Mouse (Mus musculus) erythroblast, embryonic 14.5 days (primary cell): ENCODE results near the gene Otogl. TPM values are rescaled to one million over a fixed set of nuclear protein-coding genes. Genes with fewer than 3 reads are reported as not detected.

ENCODE experiments used
- H3K27me3 ChIP-seq: 2 replicates; pipeline ENCODE4 v1.6.1; 2012; ENCODE audit warnings: inconsistent platforms; ENCODE audit not compliant: control insufficient read depth
- H3K36me3 ChIP-seq: 2 replicates; pipeline ENCODE4 v1.6.1; 2012; ENCODE audit warnings: mild to moderate bottlenecking, inconsistent platforms; ENCODE audit not compliant: control insufficient read depth
- H3K4me1 ChIP-seq: 2 replicates; pipeline ENCODE4 v1.6.1; 2012; ENCODE audit warnings: inconsistent platforms; ENCODE audit not compliant: control insufficient read depth
- H3K4me3 ChIP-seq: replicated peaks from 2 replicates; pipeline ENCODE3; 2012; ENCODE audit warnings: moderate library complexity, mild to moderate bottlenecking, inconsistent platforms
- H3K9me3 ChIP-seq: 2 replicates; pipeline ENCODE4 v1.6.1; 2012; ENCODE audit warnings: low read length, inconsistent platforms, mixed read lengths; ENCODE audit not compliant: control insufficient read depth
- GATA1 ChIP-seq: IDR thresholded peaks from 2 replicates; pipeline ENCODE4 v1.6.1; 2012; ENCODE audit warnings: low read length, inconsistent platforms, mixed read lengths
- TAL1 ChIP-seq: IDR thresholded peaks from 3 replicates; pipeline ENCODE4 v1.6.1; 2012; ENCODE audit warnings: low read length, inconsistent platforms, mixed read lengths
- polyA plus RNA-seq: library from polyadenylated mRNA; stranded (reverse); fragments of >175 nt; gene quantifications from 2 replicates; pipeline ENCODE4 v1.2.3, GENCODE M21; 2012

The Otogl gene
- not detected in 2 replicates for polyA plus RNA-seq

DNA sequence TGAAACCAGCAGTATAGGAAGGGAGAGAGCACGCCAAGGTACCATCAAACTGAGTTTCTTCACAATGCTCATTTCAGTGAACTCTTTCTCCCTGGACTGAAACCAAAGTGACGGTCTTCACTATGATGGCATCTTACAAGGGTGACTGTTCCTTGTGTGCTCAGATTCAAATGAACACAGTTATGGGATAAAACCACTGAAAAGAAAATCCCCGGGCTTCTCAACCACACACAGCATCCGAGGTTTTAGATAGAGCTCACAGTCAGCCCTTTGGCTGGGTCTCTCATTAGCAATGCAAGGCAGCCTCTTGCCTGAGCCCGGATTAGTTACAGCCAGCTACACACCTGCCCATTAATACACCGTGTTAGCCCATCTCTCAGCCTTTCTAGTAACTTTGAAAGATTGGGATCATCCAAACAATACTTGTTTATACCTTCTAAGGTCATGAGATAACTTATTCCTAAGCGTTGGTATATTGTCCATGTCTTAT is at the start of gene Otogl:
Gene Otogl, minus strand, starts transcription at position 51 of the 490 bp plus-strand sequence.
- TF ChIP-seq TAL1, result no peak
- TF ChIP-seq GATA1, result no peak
- no peaks in the 10 kb centered on the region for H3K27me3 ChIP-seq
- H3K9me3 ChIP-seq, result peaks cover 3% of the 10 kb centered on the region
- no peaks in the 10 kb centered on the region for H3K4me1 ChIP-seq
- H3K36me3 ChIP-seq, result no peaks in the 10 kb centered on the region
- no peak within 1 kb of the TSS for H3K4me3 ChIP-seq

- no peaks in the 10 kb centered on the region for H3K36me3 ChIP-seq
- TF ChIP-seq TAL1 (no peak), GATA1 (no peak)
- no peak overlapping the region for H3K4me3 ChIP-seq
- no peaks in the 10 kb centered on the region for H3K27me3 ChIP-seq
- H3K9me3 ChIP-seq, result no peaks in the 10 kb centered on the region
- peaks cover 2% of the 10 kb centered on the region; the same call in 1 of the 2 replicates for H3K4me1 ChIP-seq
These were observed 44.7 kb upstream of the Otogl start for GRCm38 (mm10) chr10:107956588-107956987.

DNA sequence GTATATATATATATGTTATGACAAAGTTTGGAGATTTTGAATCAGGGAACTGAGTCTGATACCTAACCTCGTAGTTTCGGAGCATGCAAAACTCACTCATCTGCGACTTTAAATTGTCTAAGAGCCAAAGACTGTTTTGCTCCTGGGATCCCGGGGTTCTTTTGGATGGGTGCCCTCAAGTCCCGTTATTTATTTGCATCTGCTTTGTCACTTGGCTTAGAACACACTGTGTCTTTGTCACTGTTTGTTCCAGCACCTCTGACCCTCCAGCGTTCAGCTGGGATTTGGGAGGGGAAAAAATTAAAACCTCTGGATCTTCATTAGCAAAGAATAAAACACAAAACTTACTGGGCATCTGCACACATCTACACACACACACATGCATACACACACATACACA is 42.5 kb upstream of the Otogl start:
- H3K27me3 ChIP-seq, result no peaks in the 10 kb centered on the region
- H3K9me3 ChIP-seq, result no peaks in the 10 kb centered on the region
- no peaks in the 10 kb centered on the region for H3K36me3 ChIP-seq
- H3K4me1 ChIP-seq, result peaks cover 2% of the 10 kb centered on the region; the same call in 1 of the 2 replicates
- H3K4me3 ChIP-seq, result no peak overlapping the region
- TF ChIP-seq GATA1 (no peak), TAL1 (no peak)

- no peak for TF ChIP-seq GATA1
- TF ChIP-seq TAL1, result no peak
- Histone ChIP-seq H3K36me3 (no peaks in the 10 kb centered on the region), H3K4me1 (no peaks in the 10 kb centered on the region; the same call in 1 of the 2 replicates), H3K27me3 (no peaks in the 10 kb centered on the region), H3K9me3 (no peaks in the 10 kb centered on the region), H3K4me3 (no peak overlapping the region)
These were observed 39.7 kb upstream of the Otogl start for GRCm38 (mm10) chr10:107951596-107951995.

DNA sequence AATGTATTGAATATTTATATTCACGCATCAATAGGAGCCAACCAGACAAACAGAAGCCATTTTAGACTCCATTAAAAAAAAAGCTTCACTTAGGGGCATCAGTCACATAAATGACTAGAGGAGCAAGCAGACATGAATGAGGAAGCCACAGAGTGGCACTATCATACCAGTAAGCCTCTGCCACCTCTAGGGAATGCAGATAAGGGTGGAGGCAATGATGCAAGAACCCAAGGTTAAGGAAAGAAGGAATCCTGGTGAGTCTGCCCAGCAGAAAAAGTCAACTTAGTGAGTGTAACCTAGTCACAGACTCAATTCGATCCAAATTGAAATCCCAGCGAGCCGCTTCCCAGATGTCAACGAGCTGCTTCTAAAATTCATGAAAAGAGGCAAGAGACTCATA is 38.0 kb upstream of the Otogl start:
- no peaks in the 10 kb centered on the region for H3K36me3 ChIP-seq
- no peaks in the 10 kb centered on the region for H3K27me3 ChIP-seq
- no peaks in the 10 kb centered on the region for H3K9me3 ChIP-seq
- no peak overlapping the region for H3K4me3 ChIP-seq
- H3K4me1 ChIP-seq, result no peaks in the 10 kb centered on the region; the same call in 1 of the 2 replicates
- TF ChIP-seq GATA1 (no peak), TAL1 (no peak)

DNA sequence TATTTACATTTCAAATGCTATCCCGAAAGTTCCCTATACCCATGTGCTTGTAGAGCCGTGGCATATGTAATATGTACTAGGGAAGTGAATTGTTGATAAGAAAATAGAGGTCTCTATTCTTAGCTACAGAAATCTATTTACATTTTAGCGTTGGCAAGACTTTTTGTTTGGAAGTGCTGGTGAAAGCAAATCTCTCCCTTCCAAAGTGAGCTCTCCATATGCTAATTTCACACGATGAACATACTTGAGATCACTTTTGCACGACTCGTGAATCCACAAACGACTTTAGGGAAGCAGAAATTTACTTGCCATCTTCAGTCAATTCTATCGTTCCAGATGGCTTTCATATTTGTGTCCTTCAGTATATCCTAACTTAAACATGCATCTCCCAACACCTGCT is 36.7 kb upstream of the Otogl start:
- H3K9me3 ChIP-seq, result no peaks in the 10 kb centered on the region
- no peaks in the 10 kb centered on the region; the same call in 1 of the 2 replicates for H3K4me1 ChIP-seq
- no peaks in the 10 kb centered on the region for H3K36me3 ChIP-seq
- TF ChIP-seq GATA1, result no peak
- TF ChIP-seq TAL1, result no peak
- no peak overlapping the region for H3K4me3 ChIP-seq
- no peaks in the 10 kb centered on the region for H3K27me3 ChIP-seq

DNA sequence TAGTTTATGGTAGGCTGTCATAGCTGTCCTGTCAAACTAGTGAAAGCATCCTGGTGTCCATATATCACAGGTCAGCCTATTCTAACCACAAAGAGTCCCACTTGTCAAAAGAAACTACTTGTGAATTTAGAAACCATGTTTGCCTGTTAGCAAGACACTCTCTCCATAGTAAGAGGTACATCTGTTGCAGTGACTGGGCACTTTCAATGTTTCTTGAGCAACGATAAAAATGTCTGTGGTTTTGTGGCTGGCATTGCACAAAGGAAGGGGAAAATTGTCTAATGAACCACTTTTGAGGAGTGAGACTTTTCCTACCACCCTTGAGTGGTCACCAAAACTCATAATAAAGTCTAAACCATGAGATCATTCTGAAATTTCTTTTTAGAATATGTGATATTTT is 36.1 kb upstream of the Otogl start:
- no peaks in the 10 kb centered on the region for H3K27me3 ChIP-seq
- TF ChIP-seq TAL1 (no peak), GATA1 (no peak)
- H3K9me3 ChIP-seq, result no peaks in the 10 kb centered on the region
- H3K4me1 ChIP-seq, result no peaks in the 10 kb centered on the region; the same call in 1 of the 2 replicates
- no peaks in the 10 kb centered on the region for H3K36me3 ChIP-seq
- H3K4me3 ChIP-seq, result no peak overlapping the region

GRCm38 (mm10) chr10:107946348-107946747 is 34.4 kb upstream of the Otogl start:
- Histone ChIP-seq H3K4me1 (no peaks in the 10 kb centered on the region; the same call in 1 of the 2 replicates), H3K27me3 (no peaks in the 10 kb centered on the region), H3K9me3 (no peaks in the 10 kb centered on the region), H3K36me3 (no peaks in the 10 kb centered on the region), H3K4me3 (no peak overlapping the region)
- TF ChIP-seq GATA1, result no peak
- no peak for TF ChIP-seq TAL1

DNA sequence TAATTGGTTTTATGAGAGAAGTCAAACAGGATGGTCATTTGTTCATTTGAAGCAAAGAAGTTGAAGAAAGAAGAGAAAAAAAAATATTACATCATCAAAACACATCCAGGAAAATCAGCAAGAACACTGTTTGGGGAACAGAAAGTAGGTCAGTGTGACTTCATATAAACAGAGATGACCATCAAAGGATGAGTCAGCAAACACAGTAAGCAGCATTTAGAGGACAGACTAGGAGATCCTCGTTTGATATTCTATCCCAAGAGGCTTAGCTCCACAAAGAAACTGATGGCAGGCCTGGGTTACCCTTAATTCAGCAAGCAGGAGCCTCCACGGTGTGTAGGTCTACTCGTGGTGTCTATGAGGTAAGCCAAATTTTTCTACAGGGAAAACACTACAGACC is 31.9 kb upstream of the Otogl start:
- H3K4me3 ChIP-seq, result no peak overlapping the region
- H3K4me1 ChIP-seq, result no peaks in the 10 kb centered on the region; the same call in 1 of the 2 replicates
- H3K27me3 ChIP-seq, result no peaks in the 10 kb centered on the region
- H3K36me3 ChIP-seq, result no peaks in the 10 kb centered on the region
- H3K9me3 ChIP-seq, result no peaks in the 10 kb centered on the region
- no peak for TF ChIP-seq TAL1
- no peak for TF ChIP-seq GATA1
